Mouse (Mus musculus): ENCODE results near the gene Ptcd2. TPM values are rescaled to one million over a fixed set of nuclear protein-coding genes. Genes with fewer than 3 reads are reported as not detected.
"Not testable (repeated sequence)": the region's sequence is repeated elsewhere in the genome, so short reads cannot be mapped to it uniquely, and the experiment has no call there.

The Ptcd2 gene
- polyA plus RNA-seq, 1 experiment from 2014 or later, result 54.4 TPM

- H3K9me3 ChIP-seq (replicated peaks), result no peaks in the 10 kb centered on the region
- peak; percentile 95 for DNase-seq (ENCODE audit: low spot score)
- H3K27ac ChIP-seq (replicated peaks), result peak overlapping the region; percentile 91
- 13% methylated on average over 28 of the region's 28 CpGs for WGBS
- H3K4me1 ChIP-seq, result peaks cover 8% of the 10 kb centered on the region
- H3K36me3 ChIP-seq, result peaks cover 49% of the 10 kb centered on the region
- no peaks in the 10 kb centered on the region for H3K27me3 ChIP-seq (ENCODE audit: low read depth, poor library complexity, severe bottlenecking)
- H3K4me3 ChIP-seq, result peak overlapping the region; percentile 59
Measured at GRCm38 (mm10) chr13:99352758-99353489, 8.4 kb upstream of the Ptcd2 start.

DNA sequence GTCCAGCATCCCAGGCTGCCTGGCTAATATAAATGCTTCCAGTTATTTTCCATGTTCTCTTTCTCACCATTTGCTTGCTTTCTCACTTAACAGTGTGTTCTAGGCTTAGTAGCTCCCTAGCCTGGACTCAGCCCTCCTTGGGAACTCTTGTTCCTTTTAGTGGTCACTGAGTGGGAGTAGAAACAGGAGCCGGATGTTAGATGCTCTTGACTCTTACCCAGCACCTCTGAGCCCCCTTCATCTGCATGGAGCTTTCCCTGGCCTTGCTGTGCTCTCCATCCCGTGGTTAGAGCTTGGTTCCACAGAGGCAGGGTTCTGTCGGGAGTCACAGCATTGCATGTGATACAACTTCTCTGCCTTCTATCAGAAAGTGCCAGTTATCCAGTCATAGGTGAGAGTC is 7.1 kb upstream of the Ptcd2 start:
- Histone ChIP-seq H3K9me3 (replicated peaks) (no peaks in the 10 kb centered on the region), H3K27me3 (ENCODE audit: low read depth, poor library complexity, severe bottlenecking) (no peaks in the 10 kb centered on the region), H3K27ac (replicated peaks) (no peak overlapping the region), H3K36me3 (peaks cover 60% of the 10 kb centered on the region), H3K4me3 (no peak overlapping the region), H3K4me1 (peaks cover 8% of the 10 kb centered on the region)
- no peak for DNase-seq (ENCODE audit: low spot score)
- 80% methylated on average over 3 of the region's 3 CpGs for WGBS

- peaks cover 8% of the 10 kb centered on the region for H3K4me1 ChIP-seq
- H3K4me3 ChIP-seq, result no peak overlapping the region
- no peak overlapping the region for H3K27ac ChIP-seq (replicated peaks)
- DNase-seq (ENCODE audit: low spot score), result no peak
- no peaks in the 10 kb centered on the region for H3K27me3 ChIP-seq (ENCODE audit: low read depth, poor library complexity, severe bottlenecking)
- peaks cover 60% of the 10 kb centered on the region for H3K36me3 ChIP-seq
- H3K9me3 ChIP-seq (replicated peaks), result no peaks in the 10 kb centered on the region
- WGBS, result 90% methylated on average over 8 of the region's 8 CpGs
Measured at GRCm38 (mm10) chr13:99351186-99351585, 6.7 kb upstream of the Ptcd2 start.

- H3K36me3 ChIP-seq, result peaks cover 51% of the 10 kb centered on the region
Measured at GRCm38 (mm10) chr13:99350009-99350408, 5.5 kb upstream of the Ptcd2 start.

DNA sequence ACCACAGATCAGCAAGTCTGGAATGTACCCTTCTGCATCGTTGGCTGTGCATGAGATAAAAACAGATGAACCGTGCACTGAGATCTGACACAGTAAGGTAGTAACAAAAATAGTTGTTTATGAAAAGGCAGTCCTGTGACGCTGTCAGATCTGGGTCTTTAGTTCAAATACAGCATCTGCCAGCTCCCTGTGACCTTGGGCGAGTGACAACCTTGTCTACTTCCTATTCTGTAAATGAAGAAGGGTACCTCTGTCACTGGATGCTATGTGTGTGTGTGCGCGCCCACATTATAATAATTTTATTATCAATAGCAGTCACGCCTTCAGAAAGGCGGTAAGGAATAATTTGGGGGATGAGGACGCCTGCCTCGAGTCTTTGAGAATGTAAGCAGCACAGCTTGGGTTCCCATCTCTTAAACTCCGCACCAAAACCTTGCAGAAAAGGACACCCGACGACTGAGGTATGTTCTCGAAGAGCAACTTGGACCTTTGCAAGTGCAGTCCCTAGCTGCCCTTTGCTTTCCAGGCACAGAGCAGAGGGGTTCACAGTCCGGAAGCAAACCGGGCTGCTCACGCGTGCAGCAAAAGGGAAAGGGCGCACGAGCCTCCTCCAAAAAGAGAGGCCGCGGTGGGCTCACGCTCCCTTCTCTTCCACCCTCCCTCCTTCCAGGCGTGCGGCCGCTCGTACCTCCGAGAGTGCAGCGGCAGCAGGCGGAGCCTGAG is 468 bp downstream of the Ptcd2 start:
- Histone ChIP-seq H3K9me3 (replicated peaks) (no peaks in the 10 kb centered on the region), H3K4me1 (peaks cover 20% of the 10 kb centered on the region), H3K27me3 (ENCODE audit: low read depth, poor library complexity, severe bottlenecking) (no peaks in the 10 kb centered on the region), H3K27ac (replicated peaks) (peak overlapping the region; percentile 95), H3K36me3 (peaks cover 62% of the 10 kb centered on the region), H3K4me3 (peak overlapping the region; percentile 90)
- DNase-seq (ENCODE audit: low spot score), result no peak
- WGBS, result 3% methylated on average over 30 of the region's 30 CpGs

More at GRCm38 (mm10) chr13:99350009-99350408, 5.5 kb upstream of the Ptcd2 start:
- DNase-seq (ENCODE audit: low spot score), result no peak
- no peaks in the 10 kb centered on the region for H3K9me3 ChIP-seq (replicated peaks)
- 90% methylated on average over 6 of the region's 6 CpGs for WGBS
- H3K27ac ChIP-seq (replicated peaks), result no peak overlapping the region
- peaks cover 18% of the 10 kb centered on the region for H3K4me1 ChIP-seq
- H3K27me3 ChIP-seq (ENCODE audit: low read depth, poor library complexity, severe bottlenecking), result no peaks in the 10 kb centered on the region
- no peak overlapping the region for H3K4me3 ChIP-seq

- H3K36me3 ChIP-seq, result peaks cover 65% of the 10 kb centered on the region
- 97% methylated on average over 6 of the region's 6 CpGs for WGBS
Measured at GRCm38 (mm10) chr13:99341504-99341903, 3.0 kb downstream of the Ptcd2 start.

GRCm38 (mm10) chr13:99337510-99337909 is 7.0 kb downstream of the Ptcd2 start:
- no peak for DNase-seq (ENCODE audit: low spot score)
- WGBS, result 89% methylated on average over 6 of the region's 6 CpGs
- H3K4me3 ChIP-seq, result no peak overlapping the region
- no peaks in the 10 kb centered on the region for H3K4me1 ChIP-seq
- no peak overlapping the region for H3K27ac ChIP-seq (replicated peaks)
- no peaks in the 10 kb centered on the region for H3K9me3 ChIP-seq (replicated peaks)
- peaks cover 96% of the 10 kb centered on the region for H3K36me3 ChIP-seq
- H3K27me3 ChIP-seq (ENCODE audit: low read depth, poor library complexity, severe bottlenecking), result no peaks in the 10 kb centered on the region

More at GRCm38 (mm10) chr13:99341504-99341903, 3.0 kb downstream of the Ptcd2 start:
- no peak for DNase-seq (ENCODE audit: low spot score)
- Histone ChIP-seq H3K4me3 (no peak overlapping the region), H3K4me1 (peaks cover 20% of the 10 kb centered on the region), H3K27ac (replicated peaks) (no peak overlapping the region), H3K9me3 (replicated peaks) (no peaks in the 10 kb centered on the region), H3K27me3 (ENCODE audit: low read depth, poor library complexity, severe bottlenecking) (no peaks in the 10 kb centered on the region)

DNA sequence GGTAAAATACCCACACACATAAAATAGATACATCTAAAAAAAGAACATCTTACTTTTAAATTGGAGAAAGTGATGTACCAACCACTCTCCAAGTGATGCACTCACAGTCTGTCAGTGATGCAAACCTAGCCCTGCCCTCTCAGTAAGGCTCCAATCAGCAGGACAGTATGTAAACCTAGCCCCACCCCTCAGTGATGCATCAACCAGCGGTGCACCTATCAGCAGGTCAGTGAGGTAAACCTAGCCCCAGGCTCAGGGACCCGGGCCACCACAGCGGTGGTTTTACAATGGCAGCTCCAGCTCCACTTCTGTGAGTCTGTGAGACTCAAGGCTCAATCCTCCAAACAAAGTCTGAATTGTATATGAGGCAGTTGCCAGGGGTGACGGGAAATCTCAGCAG is 13.2 kb downstream of the Ptcd2 start:
- WGBS, result 69% methylated on average over 4 of the region's 4 CpGs
- peaks cover 95% of the 10 kb centered on the region for H3K36me3 ChIP-seq
- H3K4me3 ChIP-seq, result no peak overlapping the region
- no peaks in the 10 kb centered on the region for H3K27me3 ChIP-seq (ENCODE audit: low read depth, poor library complexity, severe bottlenecking)
- H3K27ac ChIP-seq (replicated peaks), result no peak overlapping the region
- no peaks in the 10 kb centered on the region for H3K9me3 ChIP-seq (replicated peaks)
- H3K4me1 ChIP-seq, result no peaks in the 10 kb centered on the region
- DNase-seq (ENCODE audit: low spot score), result no peak

- 94% methylated on average over 8 of the region's 8 CpGs for WGBS
- H3K27me3 ChIP-seq (ENCODE audit: low read depth, poor library complexity, severe bottlenecking); H3K4me1 ChIP-seq; DNase-seq (ENCODE audit: low spot score); H3K4me3 ChIP-seq; H3K27ac ChIP-seq (replicated peaks); H3K9me3 ChIP-seq (replicated peaks): not testable (repeated sequence)
- peaks cover 91% of the 10 kb centered on the region for H3K36me3 ChIP-seq
Measured at GRCm38 (mm10) chr13:99324337-99324685, 20.2 kb downstream of the Ptcd2 start.

DNA sequence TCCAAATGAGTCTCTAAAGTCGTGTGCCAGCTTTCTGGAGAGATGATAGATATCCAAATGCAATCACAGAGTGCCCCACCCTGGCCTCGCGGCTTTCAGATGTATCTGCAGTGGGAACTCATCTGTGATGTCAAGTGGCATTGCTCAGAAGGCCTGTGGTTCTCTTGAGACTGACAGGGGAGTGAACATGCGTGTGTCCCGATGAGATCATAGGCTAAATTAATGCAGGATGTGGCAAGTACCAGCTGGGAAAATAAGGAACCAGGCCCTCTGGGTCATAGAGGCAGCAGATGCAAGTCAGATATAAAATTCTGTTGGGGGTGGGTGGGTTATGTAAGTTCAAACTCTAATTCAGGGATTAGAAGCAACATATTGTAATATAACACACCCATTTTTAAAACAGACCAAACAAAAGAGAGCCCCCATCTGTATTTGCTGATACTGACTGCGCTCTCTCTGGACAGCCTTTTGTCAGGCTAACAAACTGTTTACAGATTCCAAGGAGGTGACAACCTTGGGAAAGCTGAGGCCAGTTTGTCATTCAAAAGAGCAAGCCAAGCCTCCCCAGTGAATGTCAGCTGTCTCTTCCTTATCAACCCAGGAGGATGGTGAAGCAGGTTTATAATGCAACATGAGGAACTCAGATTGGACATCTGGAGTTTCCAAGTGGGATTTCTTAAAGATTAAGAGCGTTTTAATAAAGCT is 20.7 kb downstream of the Ptcd2 start:
- Histone ChIP-seq H3K27ac (replicated peaks) (no peak overlapping the region), H3K4me3 (no peak overlapping the region), H3K9me3 (replicated peaks) (no peaks in the 10 kb centered on the region), H3K36me3 (peaks cover 90% of the 10 kb centered on the region), H3K27me3 (ENCODE audit: low read depth, poor library complexity, severe bottlenecking) (no peaks in the 10 kb centered on the region), H3K4me1 (no peaks in the 10 kb centered on the region)
- DNase-seq (ENCODE audit: low spot score), result no peak
- WGBS, result 88% methylated on average over 7 of the region's 7 CpGs

DNA sequence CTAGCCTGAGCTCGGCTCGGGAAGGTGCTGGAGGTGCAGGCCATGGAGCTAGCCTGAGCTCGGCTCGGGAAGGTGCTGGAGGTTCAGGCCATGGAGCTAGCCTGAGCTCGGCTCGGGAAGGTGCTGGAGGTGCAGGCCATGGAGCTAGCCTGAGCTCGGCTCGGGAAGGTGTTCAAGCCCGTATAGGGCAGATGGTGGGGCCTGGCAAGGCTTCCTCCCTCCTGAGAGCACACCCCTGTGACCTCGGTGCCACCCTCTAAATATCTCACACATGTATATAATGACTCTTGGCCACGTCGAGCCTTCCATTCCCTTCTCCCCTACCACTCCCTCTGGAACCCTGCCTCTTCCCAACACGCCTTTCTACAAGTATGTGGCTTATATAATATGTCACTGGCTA is 21.6 kb downstream of the Ptcd2 start:
- H3K9me3 ChIP-seq (replicated peaks); H3K27me3 ChIP-seq (ENCODE audit: low read depth, poor library complexity, severe bottlenecking); H3K27ac ChIP-seq (replicated peaks); DNase-seq (ENCODE audit: low spot score); H3K4me3 ChIP-seq; H3K4me1 ChIP-seq: not testable (repeated sequence)
- H3K36me3 ChIP-seq, result peaks cover 81% of the 10 kb centered on the region
- 94% methylated on average over 13 of the region's 13 CpGs for WGBS

- no peak for DNase-seq (ENCODE audit: low spot score)
- no peaks in the 10 kb centered on the region for H3K9me3 ChIP-seq (replicated peaks)
- H3K27me3 ChIP-seq (ENCODE audit: low read depth, poor library complexity, severe bottlenecking), result no peaks in the 10 kb centered on the region
- WGBS, result 94% methylated on average over 7 of the region's 7 CpGs
- H3K36me3 ChIP-seq, result peaks cover 57% of the 10 kb centered on the region
- no peaks in the 10 kb centered on the region for H3K4me1 ChIP-seq
- H3K27ac ChIP-seq (replicated peaks), result no peak overlapping the region
- H3K4me3 ChIP-seq, result no peak overlapping the region
Measured at GRCm38 (mm10) chr13:99320453-99320852, 24.1 kb downstream of the Ptcd2 start.

DNA sequence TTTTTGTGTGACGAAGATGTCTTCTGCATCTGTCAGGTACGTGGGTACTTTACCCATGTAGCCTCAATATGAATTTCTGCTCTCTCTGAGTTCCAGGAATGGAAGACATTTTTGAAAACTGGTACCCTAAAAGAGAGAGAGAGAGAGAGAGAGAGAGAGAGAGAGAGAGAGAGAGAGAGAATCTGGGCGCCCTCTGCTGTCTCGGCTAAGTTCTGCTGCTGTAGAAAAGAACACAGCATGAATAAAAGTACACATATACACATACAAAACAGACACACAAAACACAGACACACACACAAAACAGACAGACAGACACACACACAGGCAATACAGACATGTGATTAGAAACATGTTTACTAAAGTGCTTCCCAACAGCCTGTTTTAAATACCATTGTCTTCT is 27.4 kb downstream of the Ptcd2 start:
- H3K9me3 ChIP-seq (replicated peaks), result no peaks in the 10 kb centered on the region
- DNase-seq (ENCODE audit: low spot score), result peak; percentile 33
- peaks cover 4% of the 10 kb centered on the region; the same call in 1 of the 2 replicates for H3K4me1 ChIP-seq
- H3K27me3 ChIP-seq (ENCODE audit: low read depth, poor library complexity, severe bottlenecking), result no peaks in the 10 kb centered on the region
- H3K36me3 ChIP-seq, result peaks cover 27% of the 10 kb centered on the region
- H3K4me3 ChIP-seq, result no peak overlapping the region
- no peak overlapping the region for H3K27ac ChIP-seq (replicated peaks)
- WGBS, result 57% methylated on average over 4 of the region's 4 CpGs

Data from midbrain, embryonic 10.5 days (tissue).